ENCODE assay signal across 9 mouse cellular contexts in the genomic region with DNA sequence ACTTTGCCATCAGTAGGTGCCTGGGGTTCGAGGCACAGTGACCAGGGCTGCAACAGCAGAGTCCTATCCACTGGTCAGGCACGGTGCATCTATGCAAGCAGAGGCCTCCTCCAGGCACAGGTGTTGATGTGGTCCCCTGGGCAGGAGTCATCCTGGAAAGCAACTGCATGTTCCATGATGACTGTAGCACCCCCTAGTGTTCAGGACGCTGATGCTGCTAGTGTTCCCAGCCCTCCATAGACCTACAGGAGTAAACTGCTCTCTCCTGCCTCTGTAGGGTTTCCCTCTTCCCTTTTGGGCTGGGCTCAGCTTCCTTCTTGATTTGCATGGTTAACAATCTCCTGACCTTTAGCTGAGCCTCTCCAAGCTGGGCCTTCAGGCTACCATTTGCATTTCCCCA.
DNase-seq lines count a peak whose midpoint lies in the region; ATAC-seq and TF ChIP-seq lines count a peak whose summit lies in the region.
"Had no signal": no experiment of that assay in that cellular context is flagged by ENCODE, and none has a peak within 500 bp of the region (broad histone marks: within the 10 kb centered on the region; RNA-seq: fewer than 3 reads in every experiment).

No protein-coding gene starts in this region.

- WGBS in lung, embryonic 14.5 days: 30% methylated on average over 3 of the region's 3 CpGs

- DNase-seq in 3134 (ENCODE audit: extremely low read depth, insufficient read length, low spot score) (peak; percentile 9), NIH3T3 (ENCODE audit: low read depth) (peak; percentile 62)
- DNase-seq in cerebellum, adult 9-11 months: peak; percentile 14
- peak; percentile 10 to 27 for DNase-seq in gastrocnemius, adult 8-10 months (ENCODE audit: low spot score in 2 of 2)
- DNase-seq in layer of hippocampus, adult 11-12 months (ENCODE audit: low spot score): peak; percentile 59
- DNase-seq in lung, embryonic 14.5 days: peak; percentile 73
- peak; percentile 44 for DNase-seq in right cerebral cortex, postnatal 4 days
- DNase-seq in spleen, postnatal 4 days (ENCODE audit: low spot score in 2 of 2): no peak

- H3K27ac ChIP-seq in lung, embryonic 14.5 days (ENCODE audit: low read depth): no peak overlapping the region

- no peaks in the 10 kb centered on the region for H3K4me1 ChIP-seq in lung, embryonic 14.5 days (ENCODE audit: insufficient read depth)

- peak; percentile 77 for TF ChIP-seq CTCF in lung, embryonic 14.5 days (IDR thresholded peaks at IDR 0.05; ENCODE audit: low read depth)

- no peak overlapping the region for H3K4me3 ChIP-seq in lung, embryonic 14.5 days (ENCODE audit: low read depth, low read length)
- H3K4me3 ChIP-seq: erythroblast, embryonic 14.5 days had no signal

- no peaks in the 10 kb centered on the region for H3K27me3 ChIP-seq in lung, embryonic 14.5 days (ENCODE audit: insufficient read depth, low read length)

- peaks cover 73% of the 10 kb centered on the region for H3K36me3 ChIP-seq in lung, embryonic 14.5 days (ENCODE audit: insufficient read depth)

- peak; percentile 31; the same call in 1 of the 2 replicates for ATAC-seq in lung, embryonic 14.5 days (ENCODE audit: insufficient read depth)

- no peak overlapping the region for H3K4me2 ChIP-seq in lung, embryonic 14.5 days

- H3K9ac ChIP-seq in lung, embryonic 14.5 days: no peak overlapping the region

- H3K9me3 ChIP-seq in lung, embryonic 14.5 days (ENCODE audit: low read depth, low read length): no peaks in the 10 kb centered on the region

Comparison
In these comparisons a context has a peak if more than half of its experiments do, and no peak if none do; other contexts are left out.
1. DNase-seq: peak in 3134 (single experiment), NIH3T3 (single experiment), cerebellum, adult 9-11 months (single experiment), gastrocnemius, adult 8-10 months (2 of 2), layer of hippocampus, adult 11-12 months (single experiment), lung, embryonic 14.5 days (single experiment) and right cerebral cortex, postnatal 4 days (single experiment); none in spleen, postnatal 4 days (0 of 2).